Mouse (Mus musculus) thymus, adult 2 months (tissue): Measurements from ENCODE around the gene Arhgap27.

Experiments used
- CTCF ChIP-seq: fragments of 200-500 bp; IDR thresholded peaks from 2 replicates; pipeline ENCODE4 v1.5.1; 2012; ENCODE audit warnings: mild to moderate bottlenecking, control low read depth, low read length, moderate library complexity, borderline replicate concordance; ENCODE audit not compliant: control insufficient read depth, poor library complexity, insufficient read depth; ENCODE audit errors: extremely low read depth
- POLR2A ChIP-seq: fragments of 200-500 bp; IDR thresholded peaks from 2 replicates; pipeline ENCODE4 v1.6.1; 2012; ENCODE audit warnings: mild to moderate bottlenecking, low read length, control low read depth, moderate library complexity; ENCODE audit not compliant: control insufficient read depth, poor library complexity, insufficient read depth; ENCODE audit errors: extremely low read depth

GRCm38 (mm10) chr11:103394025-103394424 lies 30.5 kb upstream of the Arhgap27 start:
- no peak for TF ChIP-seq POLR2A
- TF ChIP-seq CTCF, result no peak
